Mouse (Mus musculus): ENCODE data around the gene Wdr93. TPM values are rescaled to one million over a fixed set of nuclear protein-coding genes. Genes with fewer than 3 reads are reported as not detected.

Gene Wdr93
- polyA plus RNA-seq, 1 experiment = 1.8 TPM

DNA sequence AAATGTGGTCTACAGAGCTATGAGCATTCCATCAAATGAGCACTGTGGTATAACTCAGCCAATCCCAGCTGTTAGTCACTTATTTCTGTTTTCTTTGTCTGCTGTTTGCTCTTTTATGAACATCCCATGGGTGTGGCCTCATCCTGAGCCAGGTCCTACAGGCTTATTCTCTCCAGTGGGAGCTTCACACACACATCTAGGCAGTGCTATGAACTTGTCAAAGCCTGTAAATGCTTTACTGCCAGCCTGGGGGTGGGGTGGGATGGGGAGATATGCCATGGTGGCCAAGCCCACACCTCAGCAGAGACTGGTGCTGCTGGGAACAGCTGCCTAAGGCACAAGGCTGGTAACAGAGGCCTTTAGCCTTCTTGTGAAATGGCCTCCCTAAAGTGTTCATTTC, 90.0 kb downstream of the Wdr93 start:
- no peak for DNase-seq
- Histone ChIP-seq H3K4me3 (replicated peaks; ENCODE audit: extremely low read depth, low read depth, low read length) (no peak overlapping the region), H3K4me1 (ENCODE audit: control insufficient read depth, insufficient read depth, low read length) (peaks cover 6% of the 10 kb centered on the region)
- no peak for TF ChIP-seq POLR2A (IDR thresholded peaks at IDR 0.05; ENCODE audit: borderline replicate concordance, extremely low read depth, low read depth, low read length)
- TF ChIP-seq CTCF (IDR thresholded peaks at IDR 0.05; ENCODE audit: insufficient read depth, low read length) = no peak

DNA sequence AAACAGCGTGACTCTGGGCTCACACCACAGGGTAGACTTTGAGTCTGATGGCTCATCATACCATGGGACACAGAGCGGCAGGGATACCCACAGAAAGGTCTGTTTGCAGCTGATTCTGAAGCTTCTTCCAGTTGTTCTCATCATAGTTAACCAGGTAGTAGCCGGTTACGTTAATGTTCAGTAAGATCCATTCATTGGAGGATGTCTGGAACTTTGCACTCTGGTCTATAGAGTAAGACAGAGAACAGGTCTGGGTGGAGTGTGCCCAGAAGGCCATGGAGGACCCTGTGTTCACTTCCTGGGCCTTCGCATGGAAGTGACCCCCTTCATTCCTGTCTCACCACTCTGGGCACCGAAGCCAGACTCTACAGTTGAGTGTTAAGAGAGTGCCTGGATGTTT, 92.2 kb downstream of the Wdr93 start:
- TF ChIP-seq CTCF (IDR thresholded peaks at IDR 0.05; ENCODE audit: insufficient read depth, low read length) (no peak), POLR2A (IDR thresholded peaks at IDR 0.05; ENCODE audit: borderline replicate concordance, extremely low read depth, low read depth, low read length) (no peak)
- Histone ChIP-seq H3K4me1 (ENCODE audit: control insufficient read depth, insufficient read depth, low read length) (peaks cover 6% of the 10 kb centered on the region), H3K4me3 (replicated peaks; ENCODE audit: extremely low read depth, low read depth, low read length) (no peak overlapping the region)
- WGBS = 93% methylated on average over 6 of the region's 6 CpGs
- no peak for DNase-seq

Other genes with a start within 250 kb of the Wdr93 start
- gene Rhcg, start 125.5 kb upstream of the Wdr93 start, polyA plus RNA-seq (2012; rRNA removed) = not detected in 2 replicates
- 0.12 and 0.17 TPM in 2 replicates for gene Ticrr, start 83.0 kb upstream of the Wdr93 start, polyA plus RNA-seq (2012; rRNA removed)
- 3.5 and 3.8 TPM in 2 replicates for gene Kif7, start 27.4 kb upstream of the Wdr93 start, polyA plus RNA-seq (2012; rRNA removed)
- gene Plin1, start 10.3 kb upstream of the Wdr93 start, polyA plus RNA-seq (2012; rRNA removed) = 48.1 and 83.8 TPM in 2 replicates
- 17.9 and 18.6 TPM in 2 replicates for gene Pex11a, start within 50 bp of the Wdr93 start, polyA plus RNA-seq (2012; rRNA removed)
- 18.8 and 27.6 TPM in 2 replicates for gene Mesp1, start 50.6 kb downstream of the Wdr93 start, polyA plus RNA-seq (2012; rRNA removed)
- 7.6 and 8.6 TPM in 2 replicates for gene Mesp2, start 67.6 kb downstream of the Wdr93 start, polyA plus RNA-seq (2012; rRNA removed)
- 72.8 and 80.7 TPM in 2 replicates for gene Anpep, start 117.9 kb downstream of the Wdr93 start, polyA plus RNA-seq (2012; rRNA removed)
- 13.1 and 15.6 TPM in 2 replicates for gene Ap3s2, start 177.5 kb downstream of the Wdr93 start, polyA plus RNA-seq (2012; rRNA removed)
- 13.1 and 17.2 TPM in 2 replicates for gene Arpin, start 192.2 kb downstream of the Wdr93 start, polyA plus RNA-seq (2012; rRNA removed)

Data from lung, adult 2 months (tissue).